Mouse (Mus musculus) hindbrain, embryonic 16.5 days (tissue): ENCODE data around the gene Fam180a. TPM values are rescaled to one million over a fixed set of nuclear protein-coding genes. Genes with fewer than 3 reads are reported as not detected.

Source experiments
- ATAC-seq: fragments of 200-750 bp; cut with Nextera tagmentation; 2 replicates; pipeline ENCODE4 v1.8.0; 2017; ENCODE audit warnings: moderate TSS enrichment, moderate library complexity
- H3K27ac ChIP-seq: fragments of 300-500 bp; sonication (generic); 2 replicates; pipeline ENCODE4 v1.5.1; 2014; ENCODE audit warnings: low read depth, mild to moderate bottlenecking, control low read depth, low read length, moderate library complexity
- H3K27me3 ChIP-seq: fragments of 300-500 bp; sonication (generic); replicated peaks from 2 replicates; pipeline ENCODE4 v1.6.1; 2014; ENCODE audit warnings: low read length; ENCODE audit not compliant: control insufficient read depth, insufficient read depth
- H3K36me3 ChIP-seq: fragments of 300-500 bp; sonication (generic); 2 replicates; pipeline ENCODE4 v1.6.1; 2014; ENCODE audit warnings: mild to moderate bottlenecking, low read length, moderate library complexity, mixed read lengths; ENCODE audit not compliant: control insufficient read depth, insufficient read depth
- H3K4me1 ChIP-seq: fragments of 300-500 bp; sonication (generic); 2 replicates; pipeline ENCODE4 v1.6.1; 2014; ENCODE audit warnings: low read depth, low read length; ENCODE audit not compliant: control insufficient read depth, insufficient read depth
- H3K4me2 ChIP-seq: fragments of 300-500 bp; sonication (generic); 2 replicates; pipeline ENCODE4 v1.6.1; 2014; ENCODE audit warnings: mild to moderate bottlenecking, low read length, control low read depth, moderate library complexity
- H3K4me3 ChIP-seq: fragments of 300-500 bp; sonication (generic); 2 replicates; pipeline ENCODE4 v1.5.1; 2014; ENCODE audit warnings: mild to moderate bottlenecking, low read length, control low read depth, moderate library complexity
- H3K9ac ChIP-seq: fragments of 300-500 bp; sonication (generic); 2 replicates; pipeline ENCODE4 v1.6.1; 2014; ENCODE audit warnings: low read depth, mild to moderate bottlenecking, control low read depth, low read length, moderate library complexity
- H3K9me3 ChIP-seq: fragments of 300-500 bp; sonication (generic); 2 replicates; pipeline ENCODE4 v1.6.1; 2014; ENCODE audit warnings: mild to moderate bottlenecking, low read length, moderate library complexity; ENCODE audit not compliant: control insufficient read depth
- WGBS: fragments of 180-500 bp; shearing (Covaris S2); extraction: QIAGEN DNeasy Blood & Tissue Kit; methylation state at CpG from one replicate; pipeline ENCODE4 v1.1.7; 2014; 5-methylcytosine and 5-hydroxymethylcytosine counted together
- polyA plus RNA-seq: library from polyadenylated mRNA; unstranded; fragments of >200 nt; fragmentation: Nextera tagmentation; extraction: Ambion mirVana; gene quantifications from 2 replicates; pipeline ENCODE4 v1.2.1, GENCODE M21; 2015

The Fam180a gene
- polyA plus RNA-seq, 1 experiment from 2014 or later = 2.3 TPM

DNA sequence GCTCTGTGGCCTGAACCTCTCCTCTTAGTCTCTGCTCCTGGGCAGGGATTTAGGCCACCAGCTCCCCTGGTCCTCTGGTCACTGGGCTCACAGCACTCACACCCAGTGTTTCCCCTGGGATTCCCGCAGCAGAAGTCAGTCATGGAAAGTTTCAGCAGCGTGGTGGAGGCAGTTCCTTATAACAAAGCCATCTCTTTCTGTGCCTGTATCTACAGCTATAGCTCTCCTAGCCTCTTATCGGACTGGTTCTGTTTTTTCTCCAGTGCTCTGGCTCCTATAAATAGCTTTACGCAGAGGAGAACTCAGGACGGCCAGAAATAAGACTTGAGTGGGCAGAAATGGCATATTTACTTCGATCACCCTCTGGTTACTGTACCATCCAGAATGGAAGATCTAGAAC is 27.6 kb downstream of the Fam180a start:
- Histone ChIP-seq H3K9me3 (no peaks in the 10 kb centered on the region; the same call in 1 of the 2 replicates), H3K9ac (no peak overlapping the region), H3K27me3 (no peaks in the 10 kb centered on the region), H3K4me2 (no peak overlapping the region), H3K36me3 (no peaks in the 10 kb centered on the region), H3K4me1 (0 out of 2 replicates have a peak, but pooled peaks cover 2% of the 10 kb centered on the region), H3K27ac (no peak overlapping the region), H3K4me3 (no peak overlapping the region)
- 91% methylated on average over 6 of the region's 6 CpGs for WGBS
- ATAC-seq = no peak

DNA sequence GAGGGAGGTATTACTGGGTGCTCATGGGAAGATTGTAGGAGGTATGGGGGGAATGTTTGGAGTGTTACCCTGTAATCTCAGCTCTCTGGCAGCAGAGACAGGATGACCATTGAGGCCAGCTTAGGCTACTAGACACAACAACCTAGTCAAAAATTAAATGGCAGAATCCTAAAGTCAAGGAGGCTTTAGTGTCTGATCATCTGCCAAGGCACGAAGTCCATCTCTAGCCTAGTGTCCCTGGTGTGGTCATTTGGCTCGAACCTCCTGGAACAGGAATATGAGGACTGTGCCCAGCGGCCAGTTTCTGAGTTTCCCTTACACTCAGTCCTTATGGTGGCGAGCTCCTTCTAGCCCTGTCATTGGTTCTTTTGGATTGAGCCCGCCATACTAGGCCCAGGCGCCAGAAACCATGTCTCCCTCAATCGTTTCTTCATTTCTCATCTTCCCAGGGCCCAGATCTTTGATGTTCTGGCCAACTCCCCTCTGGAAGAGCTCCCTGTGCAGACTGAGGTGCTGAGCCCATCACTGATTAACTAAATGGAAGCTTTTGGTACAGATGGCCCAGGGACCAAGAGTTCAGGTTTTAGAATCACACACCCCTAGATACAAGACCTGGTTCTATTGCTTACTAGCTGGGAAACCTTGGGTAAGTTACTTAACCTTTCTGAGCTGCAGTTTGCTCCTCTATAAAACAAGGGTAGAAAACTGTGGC is 28.3 kb downstream of the Fam180a start:
- Histone ChIP-seq H3K4me1 (0 out of 2 replicates have a peak, but pooled peaks cover 2% of the 10 kb centered on the region), H3K9me3 (no peaks in the 10 kb centered on the region; the same call in 1 of the 2 replicates), H3K4me3 (no peak overlapping the region), H3K27ac (no peak overlapping the region), H3K27me3 (no peaks in the 10 kb centered on the region), H3K9ac (no peak overlapping the region), H3K36me3 (no peaks in the 10 kb centered on the region), H3K4me2 (no peak overlapping the region)
- no peak for ATAC-seq
- 96% methylated on average over 7 of the region's 7 CpGs for WGBS

DNA sequence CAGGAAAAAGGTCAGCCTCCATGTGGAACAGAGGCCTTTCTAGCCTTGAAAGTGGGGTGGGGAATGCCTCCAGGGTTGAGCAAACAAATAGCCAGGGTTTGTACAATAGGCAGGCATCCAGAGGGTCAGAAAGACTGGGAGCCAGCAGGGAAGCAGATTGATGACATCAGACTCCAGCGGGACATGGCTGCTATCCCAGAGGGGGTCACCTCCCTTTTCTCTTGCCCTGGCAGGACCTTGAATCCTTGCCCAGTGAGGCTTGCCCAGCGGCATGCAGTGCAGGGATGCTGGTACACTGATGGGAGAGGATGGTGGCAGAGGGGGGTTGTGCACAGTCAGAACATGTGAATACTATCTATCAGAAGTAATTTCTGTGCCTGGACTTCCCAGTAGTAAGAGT is 28.9 kb downstream of the Fam180a start:
- peak; percentile 87 for ATAC-seq
- 30% methylated on average over 2 of the region's 2 CpGs for WGBS

DNA sequence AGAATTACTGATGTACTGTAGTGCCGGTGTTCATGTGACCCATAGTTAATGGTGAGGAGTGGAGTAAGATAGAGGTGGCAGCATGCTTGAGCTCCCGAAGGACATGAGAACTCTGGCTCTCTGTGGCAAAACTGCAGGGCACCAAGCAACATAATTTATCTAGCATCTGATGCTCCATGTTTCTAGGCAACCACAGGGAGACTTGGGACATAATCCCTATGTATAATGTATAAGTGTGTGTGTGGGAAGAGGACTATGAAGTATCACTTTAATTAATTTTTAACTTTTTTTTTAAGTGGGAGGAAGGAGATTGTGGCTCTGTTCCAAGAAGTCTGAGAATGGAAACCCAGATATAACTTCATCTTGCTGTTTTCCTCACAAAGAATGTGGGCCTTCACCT is 31.0 kb downstream of the Fam180a start:
- Histone ChIP-seq H3K4me3 (no peak overlapping the region), H3K4me1 (0 out of 2 replicates have a peak, but pooled peaks cover 2% of the 10 kb centered on the region), H3K9me3 (no peaks in the 10 kb centered on the region; the same call in 1 of the 2 replicates), H3K4me2 (no peak overlapping the region), H3K27me3 (no peaks in the 10 kb centered on the region), H3K36me3 (no peaks in the 10 kb centered on the region), H3K27ac (no peak overlapping the region), H3K9ac (no peak overlapping the region)
- 0 out of 2 replicates have a peak, but pooled peaks have one; percentile 35 for ATAC-seq
- 62% methylated on average over 2 of the region's 2 CpGs for WGBS

More for the DNA sequence above, 28.9 kb downstream of the Fam180a start:
- no peak overlapping the region for H3K9ac ChIP-seq
- no peaks in the 10 kb centered on the region; the same call in 1 of the 2 replicates for H3K9me3 ChIP-seq
- no peak overlapping the region for H3K27ac ChIP-seq
- H3K27me3 ChIP-seq = no peaks in the 10 kb centered on the region
- no peak overlapping the region for H3K4me3 ChIP-seq
- no peaks in the 10 kb centered on the region for H3K36me3 ChIP-seq
- H3K4me2 ChIP-seq = no peak overlapping the region
- H3K4me1 ChIP-seq = 0 out of 2 replicates have a peak, but pooled peaks cover 2% of the 10 kb centered on the region

DNA sequence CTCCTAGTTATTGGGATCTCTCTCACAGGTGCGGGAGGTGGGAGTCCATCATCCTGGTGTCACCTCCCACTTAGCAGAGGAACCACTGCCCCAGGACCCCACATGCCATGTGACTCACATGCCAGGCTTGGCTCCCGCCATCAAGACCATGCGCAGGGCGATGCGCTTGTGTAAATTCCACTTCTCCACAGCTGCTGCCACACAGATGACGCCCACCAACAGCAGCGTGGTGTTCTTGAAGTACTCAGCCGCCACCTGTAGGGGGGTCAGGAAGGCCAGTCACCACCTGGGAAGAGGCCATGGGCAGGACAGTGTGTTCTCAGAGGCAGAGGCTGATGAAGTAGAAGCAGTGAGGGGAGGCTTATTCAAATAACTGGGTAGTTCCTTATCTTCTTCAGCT is 36.3 kb downstream of the Fam180a start:
- H3K9ac ChIP-seq = no peak overlapping the region
- no peak for ATAC-seq
- 95% methylated on average over 8 of the region's 8 CpGs for WGBS

DNA sequence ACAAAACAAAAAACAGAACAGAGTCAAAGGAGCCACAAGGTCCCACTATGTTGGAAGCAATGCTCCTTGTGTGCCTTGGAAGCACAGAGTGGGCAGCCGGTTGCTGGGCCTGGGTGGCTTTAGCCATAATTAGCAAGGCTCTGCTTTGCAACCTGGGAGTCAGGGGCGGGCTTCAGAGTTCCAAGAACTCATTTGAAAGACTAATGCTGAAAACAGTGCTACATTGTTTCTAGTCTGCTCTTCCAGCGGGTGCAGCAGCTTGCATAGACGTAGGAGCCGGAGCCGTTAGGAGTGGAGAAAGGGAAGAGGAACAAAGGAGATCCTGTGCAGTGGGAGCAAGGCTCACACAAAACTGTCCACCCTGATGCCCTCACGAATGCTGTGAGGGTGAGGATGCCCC is 37.0 kb downstream of the Fam180a start:
- peak; percentile 73 for ATAC-seq
- WGBS = 16% methylated on average over 7 of the region's 7 CpGs
- peak overlapping the region; percentile 42; the same call in 1 of the 2 replicates for H3K27ac ChIP-seq

More for the DNA sequence above, 36.3 kb downstream of the Fam180a start:
- H3K27ac ChIP-seq = no peak overlapping the region
- no peaks in the 10 kb centered on the region for H3K36me3 ChIP-seq
- H3K4me1 ChIP-seq = peaks cover 7% of the 10 kb centered on the region; the same call in 1 of the 2 replicates
- H3K9me3 ChIP-seq = no peaks in the 10 kb centered on the region; the same call in 1 of the 2 replicates
- no peak overlapping the region for H3K4me3 ChIP-seq
- no peak overlapping the region for H3K4me2 ChIP-seq
- no peaks in the 10 kb centered on the region for H3K27me3 ChIP-seq

DNA sequence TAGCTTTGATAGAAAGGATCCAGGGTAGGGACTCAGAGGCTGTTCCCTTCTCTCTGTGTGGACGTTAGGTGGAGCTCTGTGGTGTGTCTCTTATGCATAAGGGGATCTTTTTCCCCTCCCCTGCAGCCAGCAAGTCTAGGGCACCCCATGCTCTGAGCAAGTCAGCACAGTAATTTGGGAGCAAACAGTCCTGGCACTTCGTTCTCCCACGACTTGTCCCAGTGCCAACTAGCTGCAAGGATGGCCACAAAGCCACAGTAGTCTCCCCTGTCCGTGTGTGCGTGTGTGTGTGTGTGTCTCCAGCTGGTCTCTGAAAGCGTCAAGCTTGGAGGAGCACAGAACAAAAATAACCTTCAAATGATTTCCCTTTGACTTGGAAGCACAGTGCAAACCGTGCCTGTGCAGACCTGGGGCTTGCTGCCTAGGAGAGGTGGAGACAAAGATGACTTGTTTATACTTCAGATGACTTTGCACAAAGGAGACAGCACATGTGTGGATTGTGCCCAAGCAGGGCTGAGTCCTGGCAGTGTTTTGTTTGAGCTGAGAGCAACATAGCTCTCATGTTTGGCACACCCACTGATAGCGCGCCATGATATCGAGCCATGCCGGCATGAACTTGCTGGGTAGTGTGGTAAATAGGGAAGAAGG is 37.7 kb downstream of the Fam180a start:
- Histone ChIP-seq H3K4me2 (no peak overlapping the region; the same call in 1 of the 2 replicates), H3K27ac (peak overlapping the region; percentile 42), H3K27me3 (no peaks in the 10 kb centered on the region), H3K4me1 (peaks cover 7% of the 10 kb centered on the region; the same call in 1 of the 2 replicates), H3K4me3 (no peak overlapping the region), H3K9ac (no peak overlapping the region), H3K36me3 (no peaks in the 10 kb centered on the region), H3K9me3 (no peaks in the 10 kb centered on the region)
- ATAC-seq = peak; percentile 77
- WGBS = 53% methylated on average over 11 of the region's 11 CpGs

More for the DNA sequence above, 37.0 kb downstream of the Fam180a start:
- no peak overlapping the region for H3K4me3 ChIP-seq
- H3K27me3 ChIP-seq = no peaks in the 10 kb centered on the region
- H3K36me3 ChIP-seq = no peaks in the 10 kb centered on the region
- no peaks in the 10 kb centered on the region; the same call in 1 of the 2 replicates for H3K9me3 ChIP-seq
- H3K4me2 ChIP-seq = no peak overlapping the region
- no peak overlapping the region for H3K9ac ChIP-seq
- H3K4me1 ChIP-seq = peaks cover 7% of the 10 kb centered on the region; the same call in 1 of the 2 replicates

DNA sequence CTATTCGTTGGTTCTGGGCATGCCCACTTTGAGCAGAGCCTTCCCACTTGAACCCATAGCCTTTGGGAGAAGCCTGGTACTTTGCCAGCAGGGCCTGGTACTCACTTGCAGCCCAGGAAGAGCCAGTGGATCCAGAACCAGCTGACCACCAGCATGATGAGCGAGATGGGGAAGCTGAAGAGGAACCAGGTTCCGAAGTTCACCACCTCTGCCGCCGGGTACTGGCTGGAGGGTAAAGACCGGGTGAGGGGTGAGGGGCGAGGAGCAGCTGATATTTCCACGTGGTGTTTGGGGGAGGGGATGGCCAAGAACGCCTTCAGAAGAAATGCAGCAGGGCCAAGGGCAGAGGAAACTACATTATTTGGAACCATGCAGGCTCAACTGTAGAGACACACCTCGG is 46.6 kb downstream of the Fam180a start:
- no peak for ATAC-seq
- 89% methylated on average over 10 of the region's 10 CpGs for WGBS

DNA sequence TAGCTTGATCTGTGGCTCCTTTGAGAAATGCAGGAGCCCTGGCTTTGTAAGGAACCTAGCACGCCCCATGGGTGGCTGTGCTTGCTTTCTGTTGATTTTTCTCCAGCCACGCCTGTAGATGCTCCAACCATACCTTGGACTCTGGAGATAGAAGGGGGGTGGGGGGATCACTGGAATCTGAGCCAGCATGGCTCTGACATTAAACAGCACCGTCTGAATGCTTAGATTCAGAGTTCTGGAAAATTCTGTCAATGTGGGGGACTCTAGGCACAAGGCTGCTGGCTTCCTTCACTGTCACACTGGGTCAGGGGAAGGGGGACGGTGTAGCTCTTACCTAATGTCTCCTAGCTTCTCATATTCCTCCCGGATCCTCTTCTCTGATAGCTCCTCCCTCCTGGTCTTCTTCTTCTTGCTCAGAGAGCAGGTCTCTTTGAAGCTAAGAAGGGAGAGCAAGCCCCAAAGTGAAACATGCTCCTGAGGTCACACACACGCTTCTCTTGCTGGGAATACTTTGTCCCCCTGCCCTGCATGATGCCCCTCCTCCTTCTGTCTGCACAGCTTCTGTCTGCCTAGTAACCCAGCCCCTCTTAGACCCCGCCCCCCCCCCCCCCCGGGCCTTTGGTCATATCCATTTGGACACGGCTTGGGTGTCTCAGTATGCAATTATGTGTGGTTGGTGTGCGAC is 47.9 kb downstream of the Fam180a start:
- H3K9me3 ChIP-seq = no peaks in the 10 kb centered on the region
- H3K9ac ChIP-seq = no peak overlapping the region
- no peaks in the 10 kb centered on the region for H3K4me1 ChIP-seq
- 64% methylated on average over 10 of the region's 10 CpGs for WGBS
- H3K36me3 ChIP-seq = no peaks in the 10 kb centered on the region
- no peak overlapping the region for H3K4me3 ChIP-seq
- H3K27me3 ChIP-seq = no peaks in the 10 kb centered on the region
- H3K27ac ChIP-seq = no peak overlapping the region
- no peak overlapping the region for H3K4me2 ChIP-seq
- no peak for ATAC-seq

More for the DNA sequence above, 46.6 kb downstream of the Fam180a start:
- H3K9me3 ChIP-seq = no peaks in the 10 kb centered on the region
- H3K9ac ChIP-seq = no peak overlapping the region
- H3K36me3 ChIP-seq = no peaks in the 10 kb centered on the region
- no peak overlapping the region for H3K4me2 ChIP-seq
- H3K27me3 ChIP-seq = no peaks in the 10 kb centered on the region
- H3K4me3 ChIP-seq = no peak overlapping the region
- H3K27ac ChIP-seq = no peak overlapping the region
- H3K4me1 ChIP-seq = no peaks in the 10 kb centered on the region
